34 mouse cellular contexts compared by ENCODE assay signal in the genomic region with DNA sequence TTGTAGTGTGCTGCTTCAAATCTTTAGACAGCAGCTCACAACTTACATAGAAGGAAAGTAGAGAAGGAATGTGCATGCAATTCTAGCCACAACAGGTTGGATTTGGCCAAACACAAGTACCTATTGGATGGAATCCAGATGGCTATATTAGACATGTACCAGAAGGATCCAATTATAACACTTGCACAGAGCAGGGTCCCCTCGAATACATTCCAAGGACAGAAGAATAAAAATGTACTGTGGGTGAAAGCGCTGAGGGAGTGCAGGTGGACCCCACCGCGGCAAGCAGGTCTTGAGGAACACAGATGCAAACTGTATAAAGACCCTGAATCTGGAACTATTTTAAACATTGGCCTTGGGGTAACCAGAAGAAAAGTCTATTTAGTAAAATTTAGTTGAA.
DNase-seq lines count a peak whose midpoint lies in the region; ATAC-seq and TF ChIP-seq lines count a peak whose summit lies in the region.
"Had no signal": no experiment of that assay in that cellular context is flagged by ENCODE, and none has a peak within 500 bp of the region (broad histone marks: within the 10 kb centered on the region; RNA-seq: fewer than 3 reads in every experiment).

No protein-coding gene starts in this region.

- H3K4me3 ChIP-seq in heart, postnatal 0 days (ENCODE audit: low read depth, low read length), result no peak overlapping the region
- no peak overlapping the region for H3K4me3 ChIP-seq in heart, embryonic 10.5 days
- no peak overlapping the region for H3K4me3 ChIP-seq in embryonic facial prominence, embryonic 11.5 days (ENCODE audit: low read depth, low read length)
- no peak overlapping the region for H3K4me3 ChIP-seq in embryonic facial prominence, embryonic 14.5 days (ENCODE audit: low read depth, low read length)
- H3K4me3 ChIP-seq in limb, embryonic 12.5 days (replicated peaks), result no peak overlapping the region
- H3K4me3 ChIP-seq: erythroblast, embryonic 14.5 days; forebrain, embryonic 12.5 days; limb, embryonic 15.5 days; liver, embryonic 13.5 days; megakaryocyte, embryonic 14.5 days; midbrain, embryonic 15.5 days; neural tube, embryonic 15.5 days had no signal

- no peaks in the 10 kb centered on the region for H3K36me3 ChIP-seq in heart, postnatal 0 days (replicated peaks; ENCODE audit: control insufficient read depth, insufficient read depth, low read length)
- H3K36me3 ChIP-seq in heart, embryonic 10.5 days, result no peaks in the 10 kb centered on the region
- no peaks in the 10 kb centered on the region for H3K36me3 ChIP-seq in embryonic facial prominence, embryonic 11.5 days (replicated peaks; ENCODE audit: control insufficient read depth, insufficient read depth, low read depth, low read length)
- H3K36me3 ChIP-seq in embryonic facial prominence, embryonic 14.5 days (ENCODE audit: control insufficient read depth, insufficient read depth, low read length), result no peaks in the 10 kb centered on the region
- H3K36me3 ChIP-seq in limb, embryonic 12.5 days, result no peaks in the 10 kb centered on the region
- H3K36me3 ChIP-seq: forebrain, embryonic 12.5 days; limb, embryonic 15.5 days; liver, embryonic 13.5 days; midbrain, embryonic 15.5 days; neural tube, embryonic 15.5 days had no signal

- H3K9ac ChIP-seq in heart, postnatal 0 days (replicated peaks; ENCODE audit: low read depth, low read length), result no peak overlapping the region
- H3K9ac ChIP-seq in embryonic facial prominence, embryonic 11.5 days (replicated peaks; ENCODE audit: low read length), result no peak overlapping the region
- H3K9ac ChIP-seq in embryonic facial prominence, embryonic 14.5 days (ENCODE audit: low read depth, low read length), result no peak overlapping the region
- H3K9ac ChIP-seq in limb, embryonic 12.5 days (replicated peaks), result no peak overlapping the region
- H3K9ac ChIP-seq: forebrain, embryonic 12.5 days; hindbrain, embryonic 14.5 days; limb, embryonic 15.5 days; liver, embryonic 13.5 days; midbrain, embryonic 15.5 days; neural tube, embryonic 15.5 days had no signal

- peak; percentile 11 for DNase-seq in heart, postnatal 0 days (ENCODE audit: low spot score)
- DNase-seq in heart, embryonic 10.5 days (ENCODE audit: low spot score), result no peak
- peak; percentile 84 for DNase-seq in embryonic facial prominence, embryonic 11.5 days (ENCODE audit: low spot score)
- peak; percentile 36 for DNase-seq in embryonic facial prominence, embryonic 14.5 days (ENCODE audit: low spot score)
- DNase-seq in cerebellum, adult 9-11 months, result no peak
- no peak for DNase-seq in yolk sac, embryonic 10.5 days (ENCODE audit: low spot score)
- DNase-seq: adrenal gland, adult 2 months; adrenal gland, postnatal 36 days; cerebellum, adult 2 months; cerebellum, postnatal 25 days; gastrocnemius, postnatal 14 days; kidney, adult 2 months; kidney, postnatal 4 days; layer of hippocampus, postnatal 36 days; liver, embryonic 13.5 days; lung, adult 18-20 months; lung, postnatal 4 days; retina, postnatal 1 day; right cerebral cortex, postnatal 14 days; spleen, adult 18-20 months; thymus, adult 2 months; thymus, postnatal 36 days had no signal

- no peak for ATAC-seq in heart, postnatal 0 days (ENCODE audit: insufficient read depth, low read depth)
- ATAC-seq in embryonic facial prominence, embryonic 11.5 days (replicated peaks; ENCODE audit: insufficient number of reproducible peaks, low FRiP score, low TSS enrichment, low read depth), result peak; percentile 78; the same call in 1 of the 2 replicates
- ATAC-seq in embryonic facial prominence, embryonic 14.5 days (ENCODE audit: low read depth), result peak; percentile 55; the same call in 1 of the 2 replicates
- peak; percentile 92 for ATAC-seq in limb, embryonic 12.5 days (ENCODE audit: insufficient number of reproducible peaks, insufficient read depth, low FRiP score, low TSS enrichment, low read depth)
- ATAC-seq in erythroid progenitor cell, adult 5-6 weeks (replicated peaks; ENCODE audit: low FRiP score, poor library complexity, severe bottlenecking), result no peak
- ATAC-seq: CD4-positive, CD25-positive, alpha-beta regulatory T cell, adult 4 months; inflammation-experienced regulatory T-cells, adult 6 months; lung, postnatal 0 days; midbrain, embryonic 15.5 days had no signal

- no peak overlapping the region for H3K27ac ChIP-seq in heart, postnatal 0 days (ENCODE audit: low read depth)
- no peak overlapping the region for H3K27ac ChIP-seq in heart, embryonic 10.5 days
- no peak overlapping the region for H3K27ac ChIP-seq in embryonic facial prominence, embryonic 11.5 days (replicated peaks; ENCODE audit: low read depth, low read length)
- no peak overlapping the region for H3K27ac ChIP-seq in embryonic facial prominence, embryonic 14.5 days (replicated peaks; ENCODE audit: low read depth, low read length)
- H3K27ac ChIP-seq in limb, embryonic 12.5 days, result no peak overlapping the region
- H3K27ac ChIP-seq: forebrain, embryonic 12.5 days; hindbrain, embryonic 14.5 days; limb, embryonic 15.5 days; liver, embryonic 13.5 days; midbrain, embryonic 15.5 days; neural tube, embryonic 15.5 days had no signal

- H3K27me3 ChIP-seq in heart, postnatal 0 days (ENCODE audit: control insufficient read depth, insufficient read depth, low read length), result no peaks in the 10 kb centered on the region
- no peaks in the 10 kb centered on the region for H3K27me3 ChIP-seq in heart, embryonic 10.5 days (ENCODE audit: insufficient read depth, poor library complexity, severe bottlenecking)
- no peaks in the 10 kb centered on the region for H3K27me3 ChIP-seq in embryonic facial prominence, embryonic 11.5 days (ENCODE audit: control insufficient read depth, insufficient read depth, low read length)
- no peaks in the 10 kb centered on the region for H3K27me3 ChIP-seq in embryonic facial prominence, embryonic 14.5 days (replicated peaks; ENCODE audit: control insufficient read depth, insufficient read depth, low read length)
- peaks cover 5% of the 10 kb centered on the region; the same call in 1 of the 2 replicates for H3K27me3 ChIP-seq in limb, embryonic 12.5 days
- H3K27me3 ChIP-seq: forebrain, embryonic 12.5 days; limb, embryonic 15.5 days; liver, embryonic 13.5 days; megakaryocyte, embryonic 14.5 days; midbrain, embryonic 15.5 days; neural tube, embryonic 15.5 days had no signal

- TF ChIP-seq CTCF in heart, postnatal 0 days (IDR thresholded peaks at IDR 0.05; ENCODE audit: low read depth), result no peak

- no peak overlapping the region for H3K4me2 ChIP-seq in heart, postnatal 0 days (ENCODE audit: low read depth, low read length)
- H3K4me2 ChIP-seq in embryonic facial prominence, embryonic 11.5 days (ENCODE audit: low read depth, low read length), result no peak overlapping the region
- H3K4me2 ChIP-seq in embryonic facial prominence, embryonic 14.5 days (ENCODE audit: low read depth, low read length), result no peak overlapping the region
- no peak overlapping the region for H3K4me2 ChIP-seq in limb, embryonic 12.5 days
- H3K4me2 ChIP-seq: forebrain, embryonic 12.5 days; hindbrain, embryonic 14.5 days; limb, embryonic 15.5 days; liver, embryonic 13.5 days; midbrain, embryonic 15.5 days; neural tube, embryonic 15.5 days had no signal

- WGBS in heart, postnatal 0 days, result 55% methylated on average over 4 of the region's 4 CpGs
- WGBS in heart, embryonic 10.5 days, result 78% methylated on average over 4 of the region's 4 CpGs
- WGBS in embryonic facial prominence, embryonic 11.5 days, result 44% methylated on average over 4 of the region's 4 CpGs
- WGBS in embryonic facial prominence, embryonic 14.5 days, result 34% methylated on average over 4 of the region's 4 CpGs
- WGBS in limb, embryonic 12.5 days, result 33% methylated on average over 4 of the region's 4 CpGs

- H3K9me3 ChIP-seq in heart, postnatal 0 days (replicated peaks; ENCODE audit: control insufficient read depth, low read length), result no peaks in the 10 kb centered on the region
- H3K9me3 ChIP-seq in heart, embryonic 10.5 days, result no peaks in the 10 kb centered on the region
- no peaks in the 10 kb centered on the region for H3K9me3 ChIP-seq in embryonic facial prominence, embryonic 11.5 days (replicated peaks; ENCODE audit: control insufficient read depth, low read length)
- H3K9me3 ChIP-seq in embryonic facial prominence, embryonic 14.5 days (ENCODE audit: control insufficient read depth, low read length), result no peaks in the 10 kb centered on the region
- no peaks in the 10 kb centered on the region for H3K9me3 ChIP-seq in limb, embryonic 12.5 days
- H3K9me3 ChIP-seq: forebrain, embryonic 12.5 days; limb, embryonic 15.5 days; liver, embryonic 13.5 days; midbrain, embryonic 15.5 days; neural tube, embryonic 15.5 days had no signal

- no peak for TF ChIP-seq EP300 in heart, postnatal 0 days (IDR thresholded peaks at IDR 0.05; ENCODE audit: low read depth)

- H3K4me1 ChIP-seq in heart, postnatal 0 days (ENCODE audit: control insufficient read depth, insufficient read depth), result peaks cover 9% of the 10 kb centered on the region; the same call in 1 of the 2 replicates
- H3K4me1 ChIP-seq in heart, embryonic 10.5 days, result 0 out of 2 replicates have a peak, but pooled peaks cover 3% of the 10 kb centered on the region
- H3K4me1 ChIP-seq in embryonic facial prominence, embryonic 11.5 days (ENCODE audit: control insufficient read depth, insufficient read depth, low read length), result no peaks in the 10 kb centered on the region
- H3K4me1 ChIP-seq in embryonic facial prominence, embryonic 14.5 days (ENCODE audit: control insufficient read depth, insufficient read depth, low read length), result peaks cover 12% of the 10 kb centered on the region
- H3K4me1 ChIP-seq in limb, embryonic 12.5 days (replicated peaks), result peaks cover 26% of the 10 kb centered on the region
- H3K4me1 ChIP-seq: liver, embryonic 13.5 days; megakaryocyte, embryonic 14.5 days; midbrain, embryonic 15.5 days; neural tube, embryonic 15.5 days had no signal

Comparison
In these comparisons a context has a peak if more than half of its experiments do, and no peak if none do; other contexts are left out.
1. DNase-seq: peak in heart, postnatal 0 days (single experiment), embryonic facial prominence, embryonic 11.5 days (single experiment) and embryonic facial prominence, embryonic 14.5 days (single experiment); none in heart, embryonic 10.5 days (single experiment), cerebellum, adult 9-11 months (single experiment) and yolk sac, embryonic 10.5 days (single experiment).
2. ATAC-seq: peak in embryonic facial prominence, embryonic 11.5 days (single experiment), embryonic facial prominence, embryonic 14.5 days (single experiment) and limb, embryonic 12.5 days (single experiment); none in heart, postnatal 0 days (single experiment) and erythroid progenitor cell, adult 5-6 weeks (single experiment).